Mouse (Mus musculus): ENCODE results near the gene Map3k12. TPM values are rescaled to one million over a fixed set of nuclear protein-coding genes. Genes with fewer than 3 reads are reported as not detected.
A peak's percentile ranks its signal among the peaks of the same experiment; 100 is the strongest.

Gene Map3k12
- polyA plus RNA-seq, 1 experiment from 2014 or later, result 10.4 TPM

DNA sequence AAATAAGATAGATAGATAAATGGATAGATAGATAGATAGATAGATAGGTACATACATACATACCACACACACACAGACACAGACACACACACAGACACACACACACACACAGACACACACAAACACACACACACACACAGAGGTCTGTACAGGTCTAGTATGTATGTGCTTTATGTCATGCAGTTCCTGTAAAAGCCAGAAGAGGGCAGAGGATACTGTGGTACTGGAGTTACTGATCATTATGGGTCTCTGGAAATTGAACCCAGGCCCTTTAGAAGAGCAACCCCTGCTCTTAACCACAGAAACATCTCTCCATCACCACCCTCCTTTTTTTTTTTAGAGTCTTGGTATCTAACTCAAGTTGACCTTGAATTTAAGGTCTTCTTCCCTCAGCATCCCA lies 53.2 kb downstream of the Map3k12 start:
- Histone ChIP-seq H3K4me1 (ENCODE audit: control insufficient read depth in 2 of 2, insufficient read depth in 2 of 2, low read length in 2 of 2) (peaks cover 7 to 24% of the 10 kb centered on the region in 2 experiments; a peak in 3 of 4 replicates), H3K4me2 (ENCODE audit: low read length) (no peak overlapping the region), H3K36me3 (ENCODE audit: control insufficient read depth, insufficient read depth, low read length) (peaks cover 12% of the 10 kb centered on the region), H3K9ac (ENCODE audit: low read length) (no peak overlapping the region), H3K4me3 (ENCODE audit: control insufficient read depth in 1 of 2, insufficient read depth in 1 of 2, low read depth in 1 of 2, low read length in 2 of 2) (no peak overlapping the region), H3K27me3 (ENCODE audit: control insufficient read depth, insufficient read depth, low read length) (no peaks in the 10 kb centered on the region), H3K27ac (replicated peaks in 1 of 2; ENCODE audit: control insufficient read depth in 1 of 2, insufficient read depth in 1 of 2, low read depth in 2 of 2, low read length in 2 of 2) (no peak overlapping the region), H3K9me3 (ENCODE audit: control insufficient read depth, low read length) (no peaks in the 10 kb centered on the region)
- ATAC-seq (ENCODE audit: insufficient number of reproducible peaks, insufficient read depth, low FRiP score, low read depth), result no peak

DNA sequence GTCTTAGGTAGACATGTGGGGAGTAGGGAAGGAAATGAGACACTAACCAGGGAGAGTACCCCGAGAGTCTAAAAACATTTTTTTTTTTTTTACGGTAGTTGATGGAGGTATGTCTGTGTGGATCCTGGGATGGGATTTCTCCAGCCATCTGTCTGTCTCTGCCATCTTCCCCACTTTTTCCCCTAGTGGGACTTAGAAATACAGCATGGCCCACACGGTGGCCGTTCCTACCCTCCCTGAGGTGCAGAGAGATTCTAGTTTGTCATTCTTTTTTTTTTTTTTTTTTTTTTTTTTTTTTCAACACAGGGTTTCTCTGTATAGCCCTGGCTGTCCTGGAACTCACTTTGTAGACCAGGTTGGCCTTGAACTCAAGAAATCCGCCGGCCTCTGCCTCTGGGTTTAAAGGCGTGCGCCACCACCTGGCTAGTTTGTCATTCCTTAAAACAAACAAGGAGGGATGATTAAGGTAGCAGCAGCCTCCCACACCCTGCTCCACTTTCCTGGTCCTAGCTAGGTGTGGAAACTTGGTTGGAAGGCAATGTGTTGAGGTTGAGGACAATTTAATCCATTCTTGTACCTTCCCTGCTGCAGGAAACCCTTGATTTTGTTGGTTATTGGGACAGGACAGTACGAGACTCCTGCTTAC lies 55.3 kb downstream of the Map3k12 start:
- no peak for ATAC-seq (ENCODE audit: insufficient number of reproducible peaks, insufficient read depth, low FRiP score, low read depth)
- peaks cover 9 to 28% of the 10 kb centered on the region in 2 experiments for H3K4me1 ChIP-seq (ENCODE audit: control insufficient read depth in 2 of 2, insufficient read depth in 2 of 2, low read length in 2 of 2)
- WGBS, result 84% methylated on average over 9 of the region's 9 CpGs
- H3K27me3 ChIP-seq (ENCODE audit: control insufficient read depth, insufficient read depth, low read length), result no peaks in the 10 kb centered on the region
- no peak overlapping the region for H3K4me3 ChIP-seq (ENCODE audit: control insufficient read depth in 1 of 2, insufficient read depth in 1 of 2, low read depth in 1 of 2, low read length in 2 of 2)
- peak overlapping the region; percentile 77; the same call in 1 of the 2 replicates for H3K4me2 ChIP-seq (ENCODE audit: low read length)
- peaks cover 12% of the 10 kb centered on the region for H3K36me3 ChIP-seq (ENCODE audit: control insufficient read depth, insufficient read depth, low read length)
- no peaks in the 10 kb centered on the region for H3K9me3 ChIP-seq (ENCODE audit: control insufficient read depth, low read length)
- peak overlapping the region; percentile 21; the same call in 1 of the 2 replicates for H3K9ac ChIP-seq (ENCODE audit: low read length)
- no peak overlapping the region for H3K27ac ChIP-seq (replicated peaks in 1 of 2; ENCODE audit: control insufficient read depth in 1 of 2, insufficient read depth in 1 of 2, low read depth in 2 of 2, low read length in 2 of 2)

DNA sequence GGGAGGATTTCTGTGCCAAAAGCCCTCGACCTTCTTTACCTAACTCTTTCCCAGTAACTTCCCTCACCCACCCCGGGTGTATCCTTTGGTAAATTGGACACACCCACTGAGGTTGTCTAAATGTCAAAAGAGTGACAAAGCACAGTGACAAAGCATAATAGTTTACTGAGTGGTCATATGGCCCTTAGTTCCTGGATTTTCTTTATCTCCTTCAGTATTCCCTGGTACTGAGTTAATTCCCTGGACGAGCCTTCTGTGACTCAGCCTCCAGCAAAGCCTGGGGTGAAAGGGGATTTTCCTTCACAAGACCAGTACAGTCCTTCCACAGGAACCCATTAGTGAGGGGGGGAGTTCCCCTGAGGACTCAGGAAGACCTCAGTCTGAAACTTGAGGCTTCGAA lies 55.9 kb downstream of the Map3k12 start:
- no peak for ATAC-seq (ENCODE audit: insufficient number of reproducible peaks, insufficient read depth, low FRiP score, low read depth)
- H3K9me3 ChIP-seq (ENCODE audit: control insufficient read depth, low read length), result no peaks in the 10 kb centered on the region
- H3K27ac ChIP-seq (replicated peaks in 1 of 2; ENCODE audit: control insufficient read depth in 1 of 2, insufficient read depth in 1 of 2, low read depth in 2 of 2, low read length in 2 of 2), result no peak overlapping the region
- peak overlapping the region; percentile 21; the same call in 1 of the 2 replicates for H3K9ac ChIP-seq (ENCODE audit: low read length)
- H3K4me3 ChIP-seq (ENCODE audit: control insufficient read depth in 1 of 2, insufficient read depth in 1 of 2, low read depth in 1 of 2, low read length in 2 of 2), result no peak overlapping the region
- peak overlapping the region; percentile 77; the same call in 1 of the 2 replicates for H3K4me2 ChIP-seq (ENCODE audit: low read length)
- WGBS, result 46% methylated on average over 4 of the region's 4 CpGs
- no peaks in the 10 kb centered on the region for H3K27me3 ChIP-seq (ENCODE audit: control insufficient read depth, insufficient read depth, low read length)
- peaks cover 12% of the 10 kb centered on the region for H3K36me3 ChIP-seq (ENCODE audit: control insufficient read depth, insufficient read depth, low read length)
- peaks cover 9 to 28% of the 10 kb centered on the region in 2 experiments for H3K4me1 ChIP-seq (ENCODE audit: control insufficient read depth in 2 of 2, insufficient read depth in 2 of 2, low read length in 2 of 2)

DNA sequence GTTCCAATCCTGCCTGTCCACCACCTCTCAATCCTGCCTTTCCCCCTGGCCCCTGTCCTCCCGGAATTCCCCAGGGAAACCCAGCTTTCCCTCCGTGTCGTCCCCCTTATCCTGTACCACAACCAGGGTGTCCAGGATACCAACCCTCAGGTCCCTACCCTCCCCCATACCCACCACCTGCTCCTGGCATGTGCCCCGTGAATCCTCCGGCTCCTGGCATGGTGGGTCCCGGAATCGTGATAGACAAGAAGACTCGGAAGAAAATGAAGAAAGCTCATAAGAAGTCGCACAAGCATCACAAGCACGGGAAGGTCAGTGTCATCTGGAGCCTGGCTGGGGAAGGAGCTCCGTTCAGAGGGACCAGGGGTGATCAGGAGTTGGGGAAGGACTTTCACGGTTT lies 56.5 kb downstream of the Map3k12 start:
- Histone ChIP-seq H3K9ac (ENCODE audit: low read length) (no peak overlapping the region), H3K27ac (replicated peaks in 1 of 2; ENCODE audit: control insufficient read depth in 1 of 2, insufficient read depth in 1 of 2, low read depth in 2 of 2, low read length in 2 of 2) (no peak overlapping the region), H3K4me1 (ENCODE audit: control insufficient read depth in 2 of 2, insufficient read depth in 2 of 2, low read length in 2 of 2) (peaks cover 9 to 28% of the 10 kb centered on the region in 2 experiments), H3K9me3 (ENCODE audit: control insufficient read depth, low read length) (no peaks in the 10 kb centered on the region), H3K27me3 (ENCODE audit: control insufficient read depth, insufficient read depth, low read length) (no peaks in the 10 kb centered on the region), H3K36me3 (ENCODE audit: control insufficient read depth, insufficient read depth, low read length) (peaks cover 12% of the 10 kb centered on the region), H3K4me2 (ENCODE audit: low read length) (peak overlapping the region; percentile 77), H3K4me3 (ENCODE audit: control insufficient read depth in 1 of 2, insufficient read depth in 1 of 2, low read depth in 1 of 2, low read length in 2 of 2) (peak overlapping the region in 1 of 2 experiments; percentile 56; a peak in 1 of 4 replicates)
- 70% methylated on average over 12 of the region's 12 CpGs for WGBS
- no peak for ATAC-seq (ENCODE audit: insufficient number of reproducible peaks, insufficient read depth, low FRiP score, low read depth)

DNA sequence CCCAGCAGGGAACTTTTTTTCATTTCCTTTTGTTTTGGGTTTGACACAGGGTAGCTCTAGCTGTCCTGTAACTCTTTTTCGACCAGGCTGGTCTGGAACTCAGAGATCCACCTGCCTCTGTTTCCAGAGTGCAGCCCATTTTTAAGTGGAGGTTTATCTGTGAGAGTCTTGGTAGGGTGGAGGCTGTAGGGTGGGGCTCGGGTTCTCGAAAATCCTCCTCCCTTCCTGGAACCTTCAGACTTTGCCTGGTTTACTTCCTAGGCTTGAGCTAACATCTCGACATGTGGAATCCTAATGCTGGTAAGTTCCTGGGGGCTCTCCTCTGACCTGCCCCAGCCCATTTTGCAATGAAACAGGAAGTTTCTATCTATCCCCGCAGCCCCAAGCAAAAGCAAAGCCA lies 57.0 kb downstream of the Map3k12 start:
- Histone ChIP-seq H3K27me3 (ENCODE audit: control insufficient read depth, insufficient read depth, low read length) (no peaks in the 10 kb centered on the region), H3K4me2 (ENCODE audit: low read length) (peak overlapping the region; percentile 77), H3K4me1 (ENCODE audit: control insufficient read depth in 2 of 2, insufficient read depth in 2 of 2, low read length in 2 of 2) (peaks cover 9 to 28% of the 10 kb centered on the region in 2 experiments), H3K9ac (ENCODE audit: low read length) (0 out of 2 replicates have a peak overlapping the region, but pooled peaks have one; percentile 74), H3K4me3 (ENCODE audit: control insufficient read depth in 1 of 2, insufficient read depth in 1 of 2, low read depth in 1 of 2, low read length in 2 of 2) (peak overlapping the region; percentile 12 to 56; a peak in 2 of 4 replicates), H3K36me3 (ENCODE audit: control insufficient read depth, insufficient read depth, low read length) (peaks cover 12% of the 10 kb centered on the region), H3K9me3 (ENCODE audit: control insufficient read depth, low read length) (no peaks in the 10 kb centered on the region), H3K27ac (replicated peaks in 1 of 2; ENCODE audit: control insufficient read depth in 1 of 2, insufficient read depth in 1 of 2, low read depth in 2 of 2, low read length in 2 of 2) (peak overlapping the region in 1 of 2 experiments; percentile 28; a peak in 2 of 4 replicates)
- ATAC-seq (ENCODE audit: insufficient number of reproducible peaks, insufficient read depth, low FRiP score, low read depth), result no peak
- 45% methylated on average over 5 of the region's 5 CpGs for WGBS

DNA sequence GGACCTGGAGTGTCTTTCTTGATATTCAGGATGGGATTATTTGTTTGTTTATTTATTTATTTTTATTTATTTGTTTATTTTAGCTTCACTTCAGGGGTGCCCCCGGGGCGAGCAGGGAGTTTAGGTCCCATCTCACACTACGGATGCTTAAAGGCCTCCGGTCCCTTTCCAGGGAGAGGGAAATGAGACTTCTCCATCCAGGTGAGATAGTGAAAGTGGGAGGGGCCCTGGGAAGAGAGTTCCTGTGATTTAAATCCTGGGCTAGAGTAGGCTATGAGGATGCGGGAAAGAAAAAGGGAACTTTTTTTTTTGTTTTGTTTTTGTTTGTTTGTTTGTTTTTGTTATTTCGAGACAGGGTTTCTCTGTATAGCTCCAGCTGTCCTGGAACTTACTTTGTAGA lies 57.5 kb downstream of the Map3k12 start:
- Histone ChIP-seq H3K4me2 (ENCODE audit: low read length) (peak overlapping the region; percentile 77), H3K9me3 (ENCODE audit: control insufficient read depth, low read length) (no peaks in the 10 kb centered on the region), H3K36me3 (ENCODE audit: control insufficient read depth, insufficient read depth, low read length) (peaks cover 12% of the 10 kb centered on the region), H3K4me3 (ENCODE audit: control insufficient read depth in 1 of 2, insufficient read depth in 1 of 2, low read depth in 1 of 2, low read length in 2 of 2) (peak overlapping the region; percentile 37 to 56), H3K27me3 (ENCODE audit: control insufficient read depth, insufficient read depth, low read length) (no peaks in the 10 kb centered on the region), H3K27ac (replicated peaks in 1 of 2; ENCODE audit: control insufficient read depth in 1 of 2, insufficient read depth in 1 of 2, low read depth in 2 of 2, low read length in 2 of 2) (peak overlapping the region in 1 of 2 experiments; percentile 70; a peak in 2 of 4 replicates), H3K9ac (ENCODE audit: low read length) (peak overlapping the region; percentile 74), H3K4me1 (ENCODE audit: control insufficient read depth in 2 of 2, insufficient read depth in 2 of 2, low read length in 2 of 2) (peaks cover 9 to 28% of the 10 kb centered on the region in 2 experiments)
- ATAC-seq (ENCODE audit: insufficient number of reproducible peaks, insufficient read depth, low FRiP score, low read depth), result no peak
- WGBS, result 35% methylated on average over 6 of the region's 6 CpGs

DNA sequence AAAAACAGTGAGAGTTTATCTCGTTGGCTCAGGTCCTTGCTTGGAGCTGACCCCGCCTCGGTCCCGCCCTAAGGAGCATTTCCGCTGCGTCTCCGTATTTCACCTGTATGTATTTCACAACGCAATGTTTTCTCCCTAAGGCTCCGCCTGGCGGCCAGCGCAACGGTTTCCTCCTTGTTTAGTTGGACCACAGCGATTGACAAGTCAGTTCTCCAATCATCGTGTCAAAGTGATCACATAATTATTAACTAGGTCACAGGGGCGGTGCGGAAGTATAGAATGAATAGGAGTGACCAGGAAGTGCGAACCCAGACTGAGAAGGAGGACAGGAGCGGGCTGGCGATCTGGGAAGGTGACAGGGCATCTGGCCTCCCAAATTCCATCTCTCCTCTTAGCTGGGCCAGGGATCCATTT lies 58.0 kb downstream of the Map3k12 start, which contains the start of gene Prr13:
TSS of gene Prr13 (plus strand) at position 125 of the 414 bp plus-strand sequence.
- WGBS, result under 1% methylated on average over 19 of the region's 19 CpGs
- H3K9me3 ChIP-seq (ENCODE audit: control insufficient read depth, low read length), result no peaks in the 10 kb centered on the region
- peak within 1 kb of the TSS; percentile 37 to 56 for H3K4me3 ChIP-seq (ENCODE audit: control insufficient read depth in 1 of 2, insufficient read depth in 1 of 2, low read depth in 1 of 2, low read length in 2 of 2)
- H3K36me3 ChIP-seq (ENCODE audit: control insufficient read depth, insufficient read depth, low read length), result peaks cover 12% of the 10 kb centered on the region
- peak within 1 kb of the TSS in 1 of 2 experiments; percentile 70; a peak in 3 of 4 replicates for H3K27ac ChIP-seq (replicated peaks in 1 of 2; ENCODE audit: control insufficient read depth in 1 of 2, insufficient read depth in 1 of 2, low read depth in 2 of 2, low read length in 2 of 2)
- H3K27me3 ChIP-seq (ENCODE audit: control insufficient read depth, insufficient read depth, low read length), result no peaks in the 10 kb centered on the region
- ATAC-seq (ENCODE audit: insufficient number of reproducible peaks, insufficient read depth, low FRiP score, low read depth), result peak; percentile 76
- peak within 1 kb of the TSS; percentile 74 for H3K9ac ChIP-seq (ENCODE audit: low read length)
- peaks cover 9 to 28% of the 10 kb centered on the region in 2 experiments for H3K4me1 ChIP-seq (ENCODE audit: control insufficient read depth in 2 of 2, insufficient read depth in 2 of 2, low read length in 2 of 2)
- peak within 1 kb of the TSS; percentile 77 for H3K4me2 ChIP-seq (ENCODE audit: low read length)

All from heart, embryonic 14.5 days (tissue).